Mouse (Mus musculus) ES-Bruce4 (cell line): Measurements from ENCODE around the gene Bag6.

Source experiments
- CTCF ChIP-seq: IDR thresholded peaks from one replicate; pipeline ENCODE4 v1.8.1; 2011; ENCODE audit warnings: low read depth, low read length
- POLR2A ChIP-seq: IDR thresholded peaks from one replicate; pipeline ENCODE4 v1.8.1; 2011; ENCODE audit warnings: low read length; ENCODE audit not compliant: insufficient read depth

DNA sequence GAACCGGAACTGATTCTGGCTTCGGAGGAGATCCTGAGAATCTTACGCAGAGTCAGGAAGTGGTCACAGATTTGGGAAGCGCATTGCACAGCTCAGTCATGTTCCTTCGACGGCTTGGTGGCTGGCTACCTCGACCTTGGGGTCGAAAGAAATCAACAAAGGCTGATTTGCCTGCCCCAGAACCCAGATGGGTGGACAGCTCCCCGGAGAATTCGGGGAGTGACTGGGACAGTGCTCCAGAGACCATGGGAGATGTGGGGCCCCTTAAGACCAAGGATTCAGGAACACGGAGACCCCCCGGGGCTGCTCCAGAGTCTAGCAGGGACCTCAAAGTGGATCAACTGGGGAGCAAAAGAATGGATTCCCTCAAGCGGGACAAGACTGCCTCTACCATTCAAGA lies 8.0 kb upstream of the Bag6 start:
- TF ChIP-seq CTCF (no peak), POLR2A (no peak)
